11 mouse cellular contexts compared by ENCODE assay signal in genomic region chr8:124923971-124924652, GRCm38 (mm10). TPM values are rescaled to one million over a fixed set of nuclear protein-coding genes. Genes with fewer than 3 reads are reported as not detected.
DNase-seq lines count a peak whose midpoint lies in the region; ATAC-seq lines count a peak whose summit lies in the region.
"Had no signal": no experiment of that assay in that cellular context is flagged by ENCODE, and none has a peak within 500 bp of the region (broad histone marks: within the 10 kb centered on the region; RNA-seq: fewer than 3 reads in every experiment).

No protein-coding gene starts in this region.

- H3K9me3 ChIP-seq in kidney, embryonic 14.5 days (ENCODE audit: control insufficient read depth, low read length), result no peaks in the 10 kb centered on the region
- no peaks in the 10 kb centered on the region for H3K9me3 ChIP-seq in neural tube, embryonic 15.5 days (replicated peaks)
- H3K9me3 ChIP-seq: kidney, embryonic 15.5 days; midbrain, embryonic 15.5 days had no signal

- intact Hi-C loops in heart, postnatal 10 days (cut with DNase I), result loop anchor here (2.0 kb wide), 1 partner anchor 23 kb away; no protein-coding TSS in a partner anchor

- no peak overlapping the region for H3K4me2 ChIP-seq in kidney, embryonic 14.5 days (replicated peaks; ENCODE audit: low read depth, low read length)
- no peak overlapping the region for H3K4me2 ChIP-seq in neural tube, embryonic 15.5 days
- H3K4me2 ChIP-seq: kidney, embryonic 15.5 days; midbrain, embryonic 15.5 days had no signal

- no peaks in the 10 kb centered on the region for H3K4me1 ChIP-seq in kidney, embryonic 14.5 days (ENCODE audit: control insufficient read depth, insufficient read depth, low read length)
- H3K4me1 ChIP-seq in neural tube, embryonic 15.5 days, result peaks cover 41% of the 10 kb centered on the region

- no peak overlapping the region for H3K9ac ChIP-seq in kidney, embryonic 14.5 days (ENCODE audit: low read depth, low read length)
- H3K9ac ChIP-seq in neural tube, embryonic 15.5 days (replicated peaks), result no peak overlapping the region
- H3K9ac ChIP-seq: kidney, embryonic 15.5 days; midbrain, embryonic 15.5 days had no signal

- DNase-seq in adrenal gland, postnatal 10 days, result peak; percentile 63
- no peak for DNase-seq in adrenal gland, postnatal 25 days
- peak; percentile 27 for DNase-seq in kidney, adult 11 months
- DNase-seq in brain, adult 2 months (ENCODE audit: low read depth, low spot score), result peak; percentile 58
- peak; percentile 56 to 62 for DNase-seq in heart, postnatal 10 days
- no peak for DNase-seq in right cerebral cortex, adult 2 months (ENCODE audit: low spot score in 2 of 2)
- DNase-seq: thymus, postnatal 36 days had no signal

- no peak overlapping the region for H3K27ac ChIP-seq in kidney, embryonic 14.5 days (ENCODE audit: low read depth, low read length)
- H3K27ac ChIP-seq in neural tube, embryonic 15.5 days (replicated peaks), result no peak overlapping the region
- H3K27ac ChIP-seq: kidney, embryonic 15.5 days; midbrain, embryonic 15.5 days had no signal

- no peak for ATAC-seq in kidney, embryonic 14.5 days (ENCODE audit: low FRiP score, low TSS enrichment)
- no peak for ATAC-seq in neural tube, embryonic 15.5 days (ENCODE audit: low FRiP score)
- ATAC-seq: midbrain, embryonic 15.5 days had no signal

- H3K36me3 ChIP-seq in kidney, embryonic 14.5 days (ENCODE audit: control insufficient read depth, insufficient read depth, low read length), result no peaks in the 10 kb centered on the region; the same call in 1 of the 2 replicates
- 0 out of 2 replicates have a peak, but pooled peaks cover 4% of the 10 kb centered on the region for H3K36me3 ChIP-seq in neural tube, embryonic 15.5 days
- H3K36me3 ChIP-seq: midbrain, embryonic 15.5 days had no signal

- H3K27me3 ChIP-seq in kidney, embryonic 14.5 days (ENCODE audit: control insufficient read depth, insufficient read depth, low read length), result no peaks in the 10 kb centered on the region
- no peaks in the 10 kb centered on the region for H3K27me3 ChIP-seq in neural tube, embryonic 15.5 days (replicated peaks)
- H3K27me3 ChIP-seq: kidney, embryonic 15.5 days; midbrain, embryonic 15.5 days had no signal

- H3K4me3 ChIP-seq in kidney, embryonic 14.5 days (ENCODE audit: low read length), result no peak overlapping the region
- no peak overlapping the region for H3K4me3 ChIP-seq in neural tube, embryonic 15.5 days (replicated peaks)
- H3K4me3 ChIP-seq: kidney, embryonic 15.5 days; midbrain, embryonic 15.5 days had no signal

- 77% methylated on average over 15 of the region's 15 CpGs for WGBS in kidney, embryonic 14.5 days
- 85% methylated on average over 15 of the region's 15 CpGs for WGBS in neural tube, embryonic 15.5 days

RNA-seq across cellular contexts. Expression of gene Egln1, which starts 25.0 kb away (rescaled TPM):
- total RNA-seq in adrenal gland, postnatal 10 days (2021), result 10 to 100 TPM; 66.9 to 73.0 TPM
- total RNA-seq in adrenal gland, postnatal 25 days (2021), result 57.5 and 57.6 TPM in 2 replicates
- 15.8 and 16.0 TPM in 2 replicates for polyA plus RNA-seq in kidney, embryonic 14.5 days (2014; fragmentation: Nextera tagmentation; extraction: Ambion mirVana)
- total RNA-seq in heart, postnatal 10 days (2021), result 100 to 1,000 TPM; 136 to 143 TPM
- polyA plus RNA-seq in neural tube, embryonic 15.5 days (2015; fragmentation: Nextera tagmentation; extraction: Ambion mirVana), result 15.7 and 16.4 TPM in 2 replicates

RNA-seq across cellular contexts. Expression of gene Sprtn, which starts 26.4 kb away (rescaled TPM):
- 10 to 100 TPM; 20.2 to 21.3 TPM for total RNA-seq in adrenal gland, postnatal 10 days (2021)
- 19.7 and 24.1 TPM in 2 replicates for total RNA-seq in adrenal gland, postnatal 25 days (2021)
- 6.6 and 9.1 TPM in 2 replicates for polyA plus RNA-seq in kidney, embryonic 14.5 days (2014; fragmentation: Nextera tagmentation; extraction: Ambion mirVana)
- total RNA-seq in heart, postnatal 10 days (2021), result 10 to 100 TPM; 16.0 to 18.9 TPM
- polyA plus RNA-seq in neural tube, embryonic 15.5 days (2015; fragmentation: Nextera tagmentation; extraction: Ambion mirVana), result 7.3 and 8.1 TPM in 2 replicates

RNA-seq across cellular contexts. Expression of gene Exoc8, which starts 26.6 kb away (rescaled TPM):
- 10 to 100 TPM; 21.0 to 21.1 TPM for total RNA-seq in adrenal gland, postnatal 10 days (2021)
- total RNA-seq in adrenal gland, postnatal 25 days (2021), result 25.2 and 27.7 TPM in 2 replicates
- polyA plus RNA-seq in kidney, embryonic 14.5 days (2014; fragmentation: Nextera tagmentation; extraction: Ambion mirVana), result 5.4 and 8.1 TPM in 2 replicates
- 10 to 100 TPM; 19.5 to 20.5 TPM for total RNA-seq in heart, postnatal 10 days (2021)
- 12.2 and 12.7 TPM in 2 replicates for polyA plus RNA-seq in neural tube, embryonic 15.5 days (2015; fragmentation: Nextera tagmentation; extraction: Ambion mirVana)

Comparison
In these comparisons a context has a peak if more than half of its experiments do, and no peak if none do; other contexts are left out.
1. DNase-seq: peak in adrenal gland, postnatal 10 days (single experiment), kidney, adult 11 months (single experiment), brain, adult 2 months (single experiment) and heart, postnatal 10 days (2 of 2); none in adrenal gland, postnatal 25 days (single experiment) and right cerebral cortex, adult 2 months (0 of 2).